Mouse (Mus musculus) intestine, embryonic 14.5 days (tissue): ENCODE results near the gene Zap70. TPM values are rescaled to one million over a fixed set of nuclear protein-coding genes. Genes with fewer than 3 reads are reported as not detected.
A peak's percentile ranks its signal among the peaks of the same experiment; 100 is the strongest.

Experiments
- ATAC-seq: fragments of 200-750 bp; cut with Nextera tagmentation; replicated peaks from 2 replicates; pipeline ENCODE4 v1.8.0; 2017; ENCODE audit warnings: low read depth, moderate number of reproducible peaks, moderate TSS enrichment, moderate library complexity; ENCODE audit not compliant: low FRiP score, low TSS enrichment
- DNase-seq: peaks from one replicate; pipeline ENCODE4 v3.0.0-alpha.2; 2018; ENCODE audit warnings: low spot score
- H3K27ac ChIP-seq: fragments of 300-500 bp; sonication (generic); 2 replicates; pipeline ENCODE4 v1.5.1; 2014; ENCODE audit warnings: low read depth, mild to moderate bottlenecking, control low read depth
- H3K27me3 ChIP-seq: fragments of 300-500 bp; sonication (generic); replicated peaks from 2 replicates; pipeline ENCODE4 v1.6.1; 2014; ENCODE audit warnings: low read length, control low read depth; ENCODE audit not compliant: control insufficient read depth, insufficient read depth
- H3K36me3 ChIP-seq: fragments of 300-500 bp; sonication (generic); 2 replicates; pipeline ENCODE4 v1.6.1; 2014; ENCODE audit warnings: low read length, control low read depth; ENCODE audit not compliant: control insufficient read depth, insufficient read depth
- H3K4me1 ChIP-seq: fragments of 300-500 bp; sonication (generic); replicated peaks from 2 replicates; pipeline ENCODE4 v1.6.1; 2014; ENCODE audit warnings: low read length, control low read depth, mixed read lengths; ENCODE audit not compliant: control insufficient read depth, insufficient read depth
- H3K4me2 ChIP-seq: fragments of 300-500 bp; sonication (generic); 2 replicates; pipeline ENCODE4 v1.6.1; 2014; ENCODE audit warnings: low read length
- H3K4me3 ChIP-seq: fragments of 300-500 bp; sonication (generic); 2 replicates; pipeline ENCODE4 v1.5.1; 2014; ENCODE audit warnings: low read depth, low read length, control low read depth, mixed read lengths
- H3K9ac ChIP-seq: fragments of 300-500 bp; sonication (generic); 2 replicates; pipeline ENCODE4 v1.6.1; 2014; ENCODE audit warnings: mild to moderate bottlenecking, low read length
- H3K9me3 ChIP-seq: fragments of 300-500 bp; sonication (generic); 2 replicates; pipeline ENCODE4 v1.6.1; 2016; ENCODE audit warnings: low read length, control low read depth; ENCODE audit not compliant: control insufficient read depth
- WGBS: fragments of 180-500 bp; shearing (Covaris S2); extraction: QIAGEN DNeasy Blood & Tissue Kit; methylation state at CpG from one replicate; pipeline ENCODE4 v1.1.7; 2014; 5-methylcytosine and 5-hydroxymethylcytosine counted together
- polyA plus RNA-seq: library from polyadenylated mRNA; unstranded; fragments of >200 nt; fragmentation: Nextera tagmentation; extraction: Ambion mirVana; gene quantifications from 2 replicates; pipeline ENCODE4 v1.2.1, GENCODE M21; 2014

Zap70 gene
- 0.46 and 0.72 TPM in 2 replicates for polyA plus RNA-seq

DNA sequence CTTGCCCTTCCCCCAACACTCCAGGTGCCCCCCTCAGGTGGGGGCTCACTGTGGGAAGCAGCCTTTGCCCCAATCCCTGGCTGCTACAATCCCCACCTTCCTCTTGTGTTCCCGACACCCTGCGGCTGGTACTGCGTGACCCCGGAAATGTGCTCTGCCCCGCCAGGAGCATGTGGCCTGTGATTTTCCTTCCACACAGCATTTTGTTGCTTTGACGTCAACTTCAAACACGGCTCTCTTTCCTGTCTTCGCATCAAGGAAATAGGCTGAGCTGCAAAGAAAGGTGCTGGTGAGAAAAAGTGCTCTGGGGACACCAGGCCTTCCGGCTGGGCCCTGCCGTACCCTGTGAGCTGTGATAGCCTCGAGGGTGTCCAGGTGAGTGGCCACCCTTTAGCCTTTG, at the start of gene Zap70:
Gene Zap70 (plus strand): TSS at position 231 of the 400 bp plus-strand sequence.
- Histone ChIP-seq H3K27me3 (no peaks in the 10 kb centered on the region), H3K27ac (no peak within 1 kb of the TSS), H3K4me2 (no peak within 1 kb of the TSS), H3K9ac (no peak within 1 kb of the TSS), H3K4me1 (no peaks in the 10 kb centered on the region), H3K9me3 (no peaks in the 10 kb centered on the region), H3K4me3 (no peak within 1 kb of the TSS), H3K36me3 (no peaks in the 10 kb centered on the region)
- DNase-seq (no peak), ATAC-seq (no peak)
- 77% methylated on average over 11 of the region's 11 CpGs for WGBS

DNA sequence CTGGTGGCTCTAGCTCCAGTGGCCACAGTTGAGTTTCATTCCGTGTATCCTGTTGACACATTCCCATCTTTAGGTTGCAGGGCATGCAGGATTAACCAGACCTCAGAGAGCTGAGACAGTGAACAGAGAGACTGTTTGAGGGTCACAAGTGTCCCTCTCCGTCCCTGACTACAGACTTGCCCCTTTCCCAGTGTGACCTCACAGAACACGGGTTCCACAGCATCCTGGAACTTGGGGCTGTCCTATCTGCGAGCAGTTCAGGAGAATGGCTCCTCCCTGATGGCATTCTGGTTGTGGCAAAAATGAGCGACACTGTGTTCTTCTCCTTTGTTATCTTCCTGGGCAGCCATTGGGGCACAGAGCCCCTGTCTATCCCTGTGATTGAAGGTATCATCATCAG, 47.3 kb upstream of the Zap70 start, which contains the start of gene Actr1b:
Gene Actr1b (minus strand): TSS at position 112 of the 400 bp plus-strand sequence.
- Histone ChIP-seq H3K9ac (no peak within 1 kb of the TSS), H3K4me1 (no peaks in the 10 kb centered on the region), H3K4me2 (no peak within 1 kb of the TSS), H3K27ac (no peak within 1 kb of the TSS), H3K27me3 (no peaks in the 10 kb centered on the region), H3K36me3 (no peaks in the 10 kb centered on the region), H3K4me3 (no peak within 1 kb of the TSS), H3K9me3 (no peaks in the 10 kb centered on the region)
- ATAC-seq (no peak), DNase-seq (no peak)
- 88% methylated on average over 5 of the region's 5 CpGs for WGBS

DNA sequence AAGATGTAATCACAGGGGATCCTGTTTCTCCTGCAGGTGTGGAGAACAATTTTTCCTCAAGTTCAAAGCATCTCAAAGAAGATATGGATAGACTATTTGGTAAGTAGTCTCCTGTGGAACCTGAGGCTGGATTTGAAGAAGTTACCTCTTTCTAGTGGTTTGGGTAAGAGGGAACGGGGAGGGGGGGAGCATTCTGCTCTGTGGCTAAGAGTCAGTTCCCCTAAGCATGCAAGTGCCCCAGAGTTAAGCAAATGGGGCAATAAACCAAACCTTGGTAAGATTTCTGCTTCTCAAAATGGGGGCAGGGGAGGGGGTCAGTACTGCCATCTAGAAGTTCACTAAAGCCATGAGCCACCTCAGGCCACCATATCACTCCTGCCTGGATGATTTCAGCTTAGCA, 42.8 kb upstream of the Zap70 start:
- 82% methylated on average over 1 of the region's 1 CpGs for WGBS
- no peak for DNase-seq
- Histone ChIP-seq H3K4me3 (no peak overlapping the region), H3K9ac (no peak overlapping the region), H3K4me2 (no peak overlapping the region), H3K27me3 (no peaks in the 10 kb centered on the region), H3K4me1 (peaks cover 7% of the 10 kb centered on the region; the same call in 1 of the 2 replicates), H3K36me3 (no peaks in the 10 kb centered on the region), H3K9me3 (no peaks in the 10 kb centered on the region), H3K27ac (no peak overlapping the region)
- no peak for ATAC-seq

DNA sequence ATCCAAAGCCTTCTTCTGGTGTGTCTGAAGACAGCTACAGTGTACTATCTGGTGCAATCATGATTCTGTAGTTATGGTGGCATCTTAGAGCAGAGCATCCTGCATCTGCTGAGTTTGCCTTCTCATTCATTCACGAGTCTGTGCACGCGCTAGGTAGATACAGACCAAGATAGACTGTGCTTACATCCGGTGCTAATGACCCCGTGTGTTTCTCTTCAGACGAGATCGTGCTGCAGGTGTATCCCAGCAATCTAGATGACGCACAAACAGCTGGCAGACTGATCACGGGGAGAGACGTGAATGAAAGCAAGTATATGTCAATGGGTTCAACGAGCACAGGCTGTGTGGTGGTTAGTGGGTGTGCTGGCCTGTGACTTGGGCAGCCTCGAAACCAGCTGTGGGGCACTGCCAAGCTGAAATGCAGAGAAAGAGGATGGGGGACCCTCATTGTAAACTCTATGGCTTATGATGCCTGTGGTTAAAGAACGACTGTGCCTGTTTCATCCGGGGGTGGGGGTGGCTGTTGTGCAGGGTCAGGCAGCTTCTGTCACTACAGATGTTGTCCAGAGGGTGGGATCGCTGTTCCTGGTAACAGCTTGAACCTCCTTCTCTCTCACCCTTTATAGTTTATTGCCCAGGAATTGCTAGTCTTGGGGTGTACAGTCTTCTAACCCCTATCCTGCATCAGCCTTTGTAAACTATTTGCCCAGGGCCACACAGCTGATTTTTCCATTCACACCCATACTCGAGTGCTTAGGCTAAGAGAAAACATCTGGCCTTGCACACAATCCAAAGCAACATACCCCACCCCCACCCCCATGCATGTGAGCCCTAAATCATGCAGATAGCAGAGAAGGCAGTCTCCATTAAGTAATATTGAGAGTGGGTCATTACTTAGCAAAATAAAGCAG, 38.2 kb upstream of the Zap70 start:
- Histone ChIP-seq H3K4me2 (no peak overlapping the region), H3K36me3 (no peaks in the 10 kb centered on the region), H3K27me3 (no peaks in the 10 kb centered on the region), H3K4me3 (no peak overlapping the region), H3K4me1 (peaks cover 7% of the 10 kb centered on the region; the same call in 1 of the 2 replicates), H3K9me3 (no peaks in the 10 kb centered on the region), H3K27ac (no peak overlapping the region), H3K9ac (no peak overlapping the region)
- 53% methylated on average over 16 of the region's 16 CpGs for WGBS
- DNase-seq (no peak), ATAC-seq (no peak)

DNA sequence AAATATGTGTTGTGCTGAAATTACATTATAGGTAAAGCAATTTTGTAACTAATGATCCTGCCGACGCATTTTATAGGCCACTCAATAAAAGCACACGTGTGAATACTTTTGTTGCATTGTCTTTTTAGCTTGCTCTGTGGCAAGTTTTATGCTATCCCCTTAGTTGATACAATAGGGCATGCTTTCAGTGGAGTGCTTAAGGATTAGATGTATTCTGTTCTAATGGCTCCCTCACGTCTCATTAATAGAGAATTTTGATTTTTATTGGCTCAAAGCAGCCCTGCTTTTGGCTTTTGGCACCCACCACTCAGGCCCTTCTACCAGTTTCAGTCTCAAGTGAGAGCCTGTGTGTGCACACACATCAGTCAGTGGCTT, 37.6 kb upstream of the Zap70 start:
- Histone ChIP-seq H3K27me3 (no peaks in the 10 kb centered on the region), H3K4me3 (no peak overlapping the region), H3K4me2 (no peak overlapping the region), H3K27ac (no peak overlapping the region), H3K4me1 (peaks cover 7% of the 10 kb centered on the region; the same call in 1 of the 2 replicates), H3K36me3 (no peaks in the 10 kb centered on the region), H3K9me3 (no peaks in the 10 kb centered on the region), H3K9ac (no peak overlapping the region)
- DNase-seq = no peak
- 69% methylated on average over 4 of the region's 4 CpGs for WGBS
- no peak for ATAC-seq

DNA sequence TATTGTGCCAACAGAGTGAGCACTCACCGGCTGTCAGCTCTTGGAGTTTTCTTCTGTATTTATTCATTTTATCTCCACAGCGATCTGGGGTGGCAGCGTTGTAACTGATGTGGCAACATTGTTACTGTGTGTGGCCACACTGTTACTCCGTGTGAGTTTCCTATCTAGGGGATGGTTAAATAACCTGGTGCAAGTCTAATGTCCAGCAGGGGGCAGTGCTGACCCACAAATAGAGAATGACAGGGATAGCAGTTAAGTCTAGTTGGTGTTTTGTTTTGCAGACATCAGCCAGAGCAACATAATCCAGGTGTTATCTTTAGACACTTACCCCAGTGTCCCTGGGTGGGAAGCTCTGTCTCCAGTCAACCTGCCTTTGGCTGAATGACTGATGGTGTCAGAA, 24.3 kb upstream of the Zap70 start:
- 13% methylated on average over 4 of the region's 4 CpGs for WGBS
- peak; percentile 50; the same call in 1 of the 2 replicates for ATAC-seq

DNA sequence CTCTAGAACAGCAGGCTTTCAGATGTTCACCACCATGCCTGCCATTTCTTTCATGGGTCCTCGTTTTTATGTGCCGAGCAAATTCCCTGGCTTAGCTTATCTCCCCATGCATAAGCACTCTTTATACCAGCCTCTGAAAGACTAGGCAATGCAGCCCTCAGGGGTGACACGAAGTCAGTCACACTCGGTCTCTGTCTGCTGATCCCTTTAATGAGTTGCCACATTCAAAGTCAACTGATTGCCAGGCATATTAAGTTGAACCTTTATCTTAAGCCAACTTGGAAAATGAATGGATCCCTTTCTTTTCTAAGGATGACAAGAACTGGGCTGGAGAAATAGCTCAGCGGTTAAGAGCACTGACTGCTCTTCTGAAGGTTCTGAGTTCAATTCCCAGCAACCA, 22.4 kb upstream of the Zap70 start:
- Histone ChIP-seq H3K9ac (no peak overlapping the region), H3K4me1 (peaks cover under 1% of the 10 kb centered on the region; the same call in 1 of the 2 replicates), H3K4me2 (no peak overlapping the region), H3K36me3 (no peaks in the 10 kb centered on the region), H3K4me3 (no peak overlapping the region), H3K27me3 (0 out of 2 replicates have a peak, but pooled peaks cover 4% of the 10 kb centered on the region), H3K27ac (no peak overlapping the region), H3K9me3 (no peaks in the 10 kb centered on the region)
- DNase-seq = no peak
- 75% methylated on average over 5 of the region's 5 CpGs for WGBS
- ATAC-seq = no peak

More for the DNA sequence above, 24.3 kb upstream of the Zap70 start:
- peak; percentile 91 for DNase-seq
- Histone ChIP-seq H3K9ac (no peak overlapping the region), H3K4me2 (no peak overlapping the region), H3K36me3 (no peaks in the 10 kb centered on the region), H3K27me3 (no peaks in the 10 kb centered on the region), H3K9me3 (no peaks in the 10 kb centered on the region), H3K4me3 (no peak overlapping the region), H3K27ac (no peak overlapping the region), H3K4me1 (no peaks in the 10 kb centered on the region)

DNA sequence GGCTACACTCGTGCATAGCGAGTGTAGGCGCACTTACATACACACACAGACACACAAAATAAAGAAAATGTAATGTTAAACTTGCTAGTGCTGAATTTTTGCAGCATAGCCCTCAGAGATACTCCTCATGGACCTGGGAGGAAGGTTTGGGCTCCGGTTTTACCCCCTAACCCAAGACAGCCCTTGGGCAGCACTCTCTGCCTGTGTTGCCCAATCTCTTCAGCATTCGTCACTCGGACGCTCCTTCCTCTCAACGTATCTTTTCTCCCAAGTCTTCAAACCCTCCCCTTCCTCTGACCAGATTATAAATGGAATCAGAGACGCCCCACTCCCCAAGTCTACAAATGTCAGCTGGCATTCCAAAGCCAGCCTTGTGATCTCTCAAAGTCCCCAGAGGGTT, 18.6 kb upstream of the Zap70 start:
- DNase-seq = no peak
- Histone ChIP-seq H3K36me3 (no peaks in the 10 kb centered on the region), H3K4me2 (no peak overlapping the region), H3K9me3 (no peaks in the 10 kb centered on the region), H3K27me3 (0 out of 2 replicates have a peak, but pooled peaks cover 4% of the 10 kb centered on the region), H3K9ac (no peak overlapping the region), H3K27ac (no peak overlapping the region), H3K4me3 (no peak overlapping the region), H3K4me1 (peaks cover 4% of the 10 kb centered on the region; the same call in 1 of the 2 replicates)
- WGBS = 79% methylated on average over 9 of the region's 9 CpGs
- no peak for ATAC-seq
